Mouse (Mus musculus) testis, adult 2 months (tissue): ENCODE results near the gene Rbks.

ENCODE experiments used
- CTCF ChIP-seq: fragments of 200-500 bp; IDR thresholded peaks from 2 replicates; pipeline ENCODE4 v1.5.1; 2012; ENCODE audit warnings: low read depth, mild to moderate bottlenecking, inconsistent platforms, low read length, moderate library complexity; ENCODE audit not compliant: control insufficient read depth, insufficient read depth, insufficient replicate concordance
- POLR2A ChIP-seq: fragments of 200-500 bp; IDR thresholded peaks from 2 replicates; pipeline ENCODE4 v1.6.1; 2012; ENCODE audit warnings: low read depth, mild to moderate bottlenecking, inconsistent platforms, low read length, moderate library complexity; ENCODE audit not compliant: control insufficient read depth

- TF ChIP-seq CTCF (no peak), POLR2A (no peak)
These were observed 109.4 kb downstream of the Rbks start for GRCm38 (mm10) chr5:31588016-31588415.
